Mouse (Mus musculus): Measurements from ENCODE around the gene Sirt2.

Sirt2 gene

GRCm38 (mm10) chr7:28756079-28756478 lies 10.5 kb upstream of the Sirt2 start, which contains the start of gene Ccer2:
Gene Ccer2 (plus strand): TSS chr7:28756174.
- in situ Hi-C loops (cut with MboI; ENCODE audit: low pct_unique_long_range_greater_than_20kb in 1 of 2, low sequenced_read_pairs in 2 of 2, unreplicated experiment in 1 of 2): no loop called here

GRCm38 (mm10) chr7:28758623-28759022 lies 7.9 kb upstream of the Sirt2 start:
- in situ Hi-C loops (cut with MboI; ENCODE audit: low pct_unique_long_range_greater_than_20kb in 1 of 2, low sequenced_read_pairs in 2 of 2, unreplicated experiment in 1 of 2): no loop called here

DNA sequence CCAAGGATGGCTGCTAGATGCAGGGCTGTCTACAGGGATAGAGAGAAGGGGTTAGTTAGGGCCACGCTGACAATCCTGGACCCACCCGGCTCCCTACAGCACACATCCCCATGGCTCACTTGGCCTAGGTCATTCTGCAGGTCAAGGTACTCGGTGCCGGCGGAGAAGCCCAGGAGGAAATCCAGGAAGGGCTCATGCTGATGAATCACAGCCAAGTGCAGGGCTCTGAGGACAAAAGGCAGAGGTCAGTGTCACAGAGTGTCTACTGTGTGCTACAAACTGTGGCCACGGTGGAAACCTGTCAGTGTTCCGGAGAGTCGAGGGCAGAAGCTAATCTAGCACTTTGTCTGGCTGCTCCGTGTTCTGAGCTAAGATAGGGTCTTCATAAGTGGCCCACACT lies 4.6 kb upstream of the Sirt2 start:
- in situ Hi-C loops (cut with MboI; ENCODE audit: low pct_unique_long_range_greater_than_20kb in 1 of 2, low sequenced_read_pairs in 2 of 2, unreplicated experiment in 1 of 2): no loop called here

DNA sequence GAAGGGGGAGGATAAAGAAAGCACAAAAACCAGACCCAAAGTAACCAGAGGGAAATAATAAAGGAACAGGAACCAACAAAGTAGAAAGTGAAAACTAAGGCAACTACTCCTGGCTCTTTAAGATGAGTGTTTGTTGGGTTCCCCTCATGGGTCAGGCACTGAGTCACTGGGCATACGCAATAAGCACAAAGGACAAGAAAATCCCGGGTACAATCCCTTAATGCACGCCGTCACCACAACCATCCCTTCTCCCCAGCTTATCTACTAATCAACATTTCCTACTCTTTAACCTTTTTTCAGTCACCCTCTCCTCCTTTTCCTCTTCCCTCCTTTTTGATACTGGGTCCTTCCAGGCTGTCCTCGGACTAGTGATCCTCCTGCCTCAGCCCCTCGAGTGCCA lies 1.3 kb upstream of the Sirt2 start:
- in situ Hi-C loops (cut with MboI; ENCODE audit: low pct_unique_long_range_greater_than_20kb in 1 of 2, low sequenced_read_pairs in 2 of 2, unreplicated experiment in 1 of 2): no loop called here

DNA sequence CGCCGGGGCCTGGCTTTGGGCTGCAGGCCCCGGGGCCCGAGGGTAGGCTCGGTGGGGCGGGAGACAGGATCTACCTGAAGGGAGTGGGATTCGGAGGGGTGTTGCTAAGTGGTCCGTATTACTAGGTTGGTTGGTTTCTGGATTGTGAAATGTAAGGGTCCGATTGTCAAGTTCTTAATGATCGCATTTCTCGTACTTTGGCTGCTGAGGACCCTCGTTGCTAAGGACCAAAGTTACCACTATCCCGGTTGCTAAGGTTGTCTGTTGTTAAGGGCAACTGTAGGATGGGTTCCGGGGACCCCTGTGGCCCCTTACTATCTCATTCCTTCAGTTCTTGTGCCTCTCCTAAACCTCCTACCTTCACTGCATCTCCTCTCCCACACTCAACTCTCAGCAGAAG lies 375 bp downstream of the Sirt2 start:
- in situ Hi-C loops (cut with MboI; ENCODE audit: low pct_unique_long_range_greater_than_20kb in 1 of 2, low sequenced_read_pairs in 2 of 2, unreplicated experiment in 1 of 2): no loop called here

- in situ Hi-C loops (cut with MboI; ENCODE audit: low pct_unique_long_range_greater_than_20kb in 1 of 2, low sequenced_read_pairs in 2 of 2, unreplicated experiment in 1 of 2): no loop called here
Observed at GRCm38 (mm10) chr7:28767462-28767965, 979 bp downstream of the Sirt2 start, which contains the start of gene Nfkbib. Gene Nfkbib (minus strand): TSS chr7:28767512.

GRCm38 (mm10) chr7:28769414-28769958 lies 3.0 kb downstream of the Sirt2 start:
- in situ Hi-C loops (cut with MboI; ENCODE audit: low pct_unique_long_range_greater_than_20kb in 1 of 2, low sequenced_read_pairs in 2 of 2, unreplicated experiment in 1 of 2): no loop called here

DNA sequence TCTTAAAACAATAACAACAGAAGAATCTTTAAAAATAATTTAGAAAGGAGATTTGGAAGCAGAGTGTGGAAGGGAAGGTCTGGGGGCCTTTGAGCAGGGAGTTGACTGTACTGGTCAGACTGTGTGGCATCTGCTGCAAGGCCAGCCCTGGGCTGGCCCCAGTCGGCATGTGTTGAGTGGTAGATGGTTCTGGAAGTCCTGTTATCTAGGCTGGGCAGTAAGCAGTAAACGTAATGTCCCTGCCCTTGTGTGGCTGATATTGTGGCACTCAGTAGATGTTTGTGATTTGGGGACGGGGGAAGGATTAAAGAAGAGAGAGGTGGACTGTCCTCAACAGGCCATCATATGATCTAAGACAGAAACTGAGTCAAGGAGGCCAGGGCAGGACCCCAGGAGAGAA lies 3.8 kb downstream of the Sirt2 start:
- in situ Hi-C loops (cut with MboI; ENCODE audit: low pct_unique_long_range_greater_than_20kb in 1 of 2, low sequenced_read_pairs in 2 of 2, unreplicated experiment in 1 of 2): no loop called here

- in situ Hi-C loops (cut with MboI; ENCODE audit: low pct_unique_long_range_greater_than_20kb in 1 of 2, low sequenced_read_pairs in 2 of 2, unreplicated experiment in 1 of 2): no loop called here
Observed at GRCm38 (mm10) chr7:28771867-28772266, 5.3 kb downstream of the Sirt2 start.

DNA sequence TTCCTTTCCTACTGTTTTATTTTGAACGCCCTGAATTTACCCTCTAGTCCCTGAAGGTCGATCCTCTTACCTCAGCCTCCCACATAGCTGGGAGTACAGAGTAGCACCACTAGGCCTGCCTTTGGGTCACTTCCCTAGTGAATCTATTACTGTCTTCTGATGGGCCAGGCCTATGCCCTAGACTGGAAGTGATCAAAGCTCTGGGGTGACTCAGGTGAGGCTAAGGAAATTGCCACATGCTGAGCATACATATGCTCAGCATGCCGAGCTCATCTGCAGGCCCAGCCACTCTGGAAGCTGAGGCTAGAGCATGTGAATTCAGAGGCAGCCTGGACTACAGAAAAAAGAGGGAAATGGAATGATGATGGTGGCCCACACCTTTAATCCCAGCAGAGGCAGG lies 6.6 kb downstream of the Sirt2 start:
- in situ Hi-C loops (cut with MboI; ENCODE audit: low pct_unique_long_range_greater_than_20kb in 1 of 2, low sequenced_read_pairs in 2 of 2, unreplicated experiment in 1 of 2): no loop called here

DNA sequence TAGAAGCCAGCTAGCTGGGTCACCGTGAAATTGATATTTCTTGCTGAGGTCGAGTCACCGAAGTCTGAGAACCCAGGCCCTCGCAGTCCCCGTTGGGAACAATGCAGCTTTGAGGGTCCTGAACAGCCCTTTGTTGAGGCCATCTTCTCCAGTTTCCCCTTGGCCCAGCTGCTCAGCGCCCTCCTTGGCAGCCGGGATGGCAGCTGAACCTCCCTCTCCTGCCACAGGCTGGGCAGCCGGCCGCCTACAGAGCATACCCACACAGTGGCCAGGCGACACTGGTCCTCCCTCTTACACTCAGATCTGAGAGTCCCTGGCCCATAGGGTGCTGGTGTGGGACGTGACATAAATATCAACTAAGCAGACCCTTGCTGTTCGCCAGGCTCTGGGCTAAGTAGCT lies 7.6 kb downstream of the Sirt2 start:
- in situ Hi-C loops (cut with MboI; ENCODE audit: low pct_unique_long_range_greater_than_20kb in 1 of 2, low sequenced_read_pairs in 2 of 2, unreplicated experiment in 1 of 2): no loop called here

- in situ Hi-C loops (cut with MboI; ENCODE audit: low pct_unique_long_range_greater_than_20kb in 1 of 2, low sequenced_read_pairs in 2 of 2, unreplicated experiment in 1 of 2): no loop called here
Observed at GRCm38 (mm10) chr7:28775129-28775528, 8.6 kb downstream of the Sirt2 start.

DNA sequence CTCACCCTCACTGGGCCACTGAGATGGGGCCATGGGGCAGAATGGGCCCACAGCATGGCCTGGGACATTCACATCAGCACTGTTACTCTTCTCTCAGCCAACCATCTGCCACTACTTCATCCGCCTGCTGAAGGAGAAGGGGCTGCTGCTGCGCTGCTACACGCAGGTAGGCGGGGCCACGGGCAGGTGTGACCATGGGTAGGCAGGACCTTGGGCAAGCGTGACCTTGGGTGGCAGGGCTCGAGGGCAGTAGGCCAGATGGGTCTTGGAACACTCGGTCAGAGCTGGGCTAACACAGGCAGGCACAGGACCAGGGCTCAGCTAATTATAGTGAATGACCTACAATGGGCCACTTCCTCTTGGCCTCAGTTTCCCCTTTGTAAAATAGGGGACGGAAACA lies 12.3 kb downstream of the Sirt2 start:
- in situ Hi-C loops (cut with MboI; ENCODE audit: low pct_unique_long_range_greater_than_20kb in 1 of 2, low sequenced_read_pairs in 2 of 2, unreplicated experiment in 1 of 2): no loop called here

DNA sequence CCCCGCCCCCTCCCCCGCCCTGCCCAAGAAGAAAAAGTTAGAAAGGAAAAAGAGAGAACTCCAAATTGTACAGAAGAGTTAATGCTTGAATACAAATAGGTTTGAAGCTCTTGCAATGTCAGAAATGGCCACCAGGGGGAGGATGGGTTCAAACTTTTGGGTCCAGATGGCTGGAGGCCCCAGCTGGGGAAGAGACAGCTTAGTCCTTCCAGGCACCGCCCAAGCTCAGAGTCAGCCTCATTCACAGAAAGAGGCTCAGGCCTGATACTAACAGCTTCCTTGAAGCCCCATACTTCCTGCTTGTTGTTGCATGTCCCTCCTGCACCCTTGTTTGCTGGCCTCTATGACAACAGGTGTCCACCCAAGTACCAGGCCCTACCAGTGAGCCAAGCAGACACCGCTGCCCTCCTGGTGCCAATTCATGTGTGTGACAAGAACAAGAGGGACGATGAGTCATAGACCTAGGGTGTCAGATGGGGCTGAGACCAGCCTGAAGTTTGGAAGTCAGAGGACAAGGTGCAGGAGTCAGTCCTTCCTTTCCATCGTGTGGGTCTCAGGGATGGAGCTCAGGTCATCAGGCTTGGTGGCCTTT lies 13.6 kb downstream of the Sirt2 start:
- in situ Hi-C loops (cut with MboI; ENCODE audit: low pct_unique_long_range_greater_than_20kb in 1 of 2, low sequenced_read_pairs in 2 of 2, unreplicated experiment in 1 of 2): no loop called here

- in situ Hi-C loops (cut with MboI; ENCODE audit: low pct_unique_long_range_greater_than_20kb in 1 of 2, low sequenced_read_pairs in 2 of 2, unreplicated experiment in 1 of 2): no loop called here
Observed at GRCm38 (mm10) chr7:28780857-28781256, 14.3 kb downstream of the Sirt2 start.

DNA sequence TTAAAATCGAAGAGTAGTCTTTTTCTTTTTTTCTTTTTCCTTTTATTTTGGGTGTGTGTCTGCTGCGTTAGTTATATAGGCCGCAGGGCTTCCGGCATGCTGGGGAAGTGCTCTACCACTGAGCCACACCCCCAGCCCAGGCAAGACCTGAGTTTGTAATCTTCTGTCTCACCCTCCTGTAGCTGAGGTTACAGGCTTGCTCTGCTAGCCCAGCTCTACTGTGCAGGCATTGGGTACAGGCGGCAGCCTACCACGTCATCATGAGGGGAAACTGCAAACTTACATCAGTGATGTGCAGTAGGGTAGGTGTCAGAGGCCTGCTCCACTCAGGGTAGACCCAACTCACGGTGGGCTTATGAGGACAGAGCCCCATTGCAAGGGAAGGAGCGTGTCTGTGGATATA lies 14.7 kb downstream of the Sirt2 start:
- in situ Hi-C loops (cut with MboI; ENCODE audit: low pct_unique_long_range_greater_than_20kb in 1 of 2, low sequenced_read_pairs in 2 of 2, unreplicated experiment in 1 of 2): no loop called here

DNA sequence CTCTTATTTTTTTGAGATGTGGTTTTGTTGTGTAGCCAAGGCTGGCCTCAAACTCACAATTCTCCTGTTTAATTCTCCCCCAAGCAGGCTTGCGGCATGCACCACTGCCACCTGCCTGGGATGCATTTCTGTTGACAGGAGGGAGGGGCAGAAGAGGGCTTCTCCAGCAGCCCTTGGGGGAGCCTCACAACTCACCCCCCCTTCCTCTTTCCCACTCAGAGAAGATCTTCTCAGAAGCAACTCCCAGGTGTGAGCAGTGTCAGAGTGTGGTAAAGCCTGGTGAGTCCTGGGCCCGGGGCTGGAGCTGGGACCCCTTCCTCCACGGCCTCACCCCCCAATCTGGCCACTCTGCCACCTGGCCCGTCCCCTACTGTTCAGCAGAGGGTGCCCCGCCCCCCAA lies 18.6 kb downstream of the Sirt2 start:
- in situ Hi-C loops (cut with MboI; ENCODE audit: low pct_unique_long_range_greater_than_20kb in 1 of 2, low sequenced_read_pairs in 2 of 2, unreplicated experiment in 1 of 2): no loop called here

GRCm38 (mm10) chr7:28787884-28788283 lies 21.3 kb downstream of the Sirt2 start:
- in situ Hi-C loops (cut with MboI; ENCODE audit: low pct_unique_long_range_greater_than_20kb in 1 of 2, low sequenced_read_pairs in 2 of 2, unreplicated experiment in 1 of 2): no loop called here

- in situ Hi-C loops (cut with MboI; ENCODE audit: low pct_unique_long_range_greater_than_20kb in 1 of 2, low sequenced_read_pairs in 2 of 2, unreplicated experiment in 1 of 2): no loop called here
Observed at GRCm38 (mm10) chr7:28788307-28789195, 22.0 kb downstream of the Sirt2 start, which contains the start of gene Rinl. Gene Rinl (plus strand): TSS chr7:28788969.

All from mouse embryonic stem cell (cell line).